In the genomic region with DNA sequence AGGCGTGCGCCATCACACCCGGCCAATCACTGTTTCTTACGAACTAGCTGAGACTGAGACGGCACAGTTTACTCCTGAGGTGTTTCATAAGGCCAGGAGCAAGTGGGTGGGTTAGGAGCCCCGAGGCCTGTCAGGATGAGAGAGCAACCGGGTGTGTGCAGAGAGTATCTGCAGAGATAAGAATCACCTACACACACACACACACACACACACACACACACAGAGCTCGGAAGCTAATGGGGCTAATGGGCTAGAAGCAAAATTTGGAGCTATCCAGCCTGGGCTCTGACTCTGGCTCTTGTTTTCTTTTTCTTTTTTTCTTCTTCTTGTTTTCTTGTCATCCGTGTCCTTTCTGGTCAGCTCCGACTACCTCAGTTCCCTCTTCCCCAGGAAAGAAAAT, we compare ENCODE assay signal across 9 mouse cellular contexts. TPM values are rescaled to one million over a fixed set of nuclear protein-coding genes. Genes with fewer than 3 reads are reported as not detected.
DNase-seq lines count a peak whose midpoint lies in the region; ATAC-seq and TF ChIP-seq lines count a peak whose summit lies in the region.
"Had no signal": no experiment of that assay in that cellular context is flagged by ENCODE, and none has a peak within 500 bp of the region (broad histone marks: within the 10 kb centered on the region; RNA-seq: fewer than 3 reads in every experiment).

No protein-coding gene starts in this region.

- H3K27ac ChIP-seq in kidney, postnatal 0 days: no peak overlapping the region
- no peak overlapping the region for H3K27ac ChIP-seq in kidney, adult 2 months (ENCODE audit: insufficient read depth, low read depth, low read length)
- H3K27ac ChIP-seq in embryonic facial prominence, embryonic 10.5 days (replicated peaks): no peak overlapping the region
- H3K27ac ChIP-seq in intestine, embryonic 14.5 days (ENCODE audit: low read depth): no peak overlapping the region
- no peak overlapping the region for H3K27ac ChIP-seq in midbrain, postnatal 0 days (ENCODE audit: low read depth, low read length)

- no peaks in the 10 kb centered on the region for H3K36me3 ChIP-seq in kidney, postnatal 0 days (ENCODE audit: insufficient read depth, low read length)
- no peaks in the 10 kb centered on the region for H3K36me3 ChIP-seq in kidney, adult 2 months (ENCODE audit: control insufficient read depth, insufficient read depth, low read length)
- H3K36me3 ChIP-seq in embryonic facial prominence, embryonic 10.5 days (replicated peaks): no peaks in the 10 kb centered on the region
- no peaks in the 10 kb centered on the region for H3K36me3 ChIP-seq in intestine, embryonic 14.5 days (ENCODE audit: control insufficient read depth, insufficient read depth, low read length)
- H3K36me3 ChIP-seq in midbrain, postnatal 0 days (ENCODE audit: insufficient read depth, low read length): no peaks in the 10 kb centered on the region

- H3K27me3 ChIP-seq in kidney, postnatal 0 days (ENCODE audit: insufficient read depth, low read length): no peaks in the 10 kb centered on the region
- no peaks in the 10 kb centered on the region for H3K27me3 ChIP-seq in kidney, adult 2 months (replicated peaks; ENCODE audit: control insufficient read depth, insufficient read depth, low read length)
- H3K27me3 ChIP-seq in embryonic facial prominence, embryonic 10.5 days (replicated peaks; ENCODE audit: low read depth, poor library complexity, severe bottlenecking): no peaks in the 10 kb centered on the region
- no peaks in the 10 kb centered on the region for H3K27me3 ChIP-seq in intestine, embryonic 14.5 days (replicated peaks; ENCODE audit: control insufficient read depth, insufficient read depth, low read length)
- H3K27me3 ChIP-seq in midbrain, postnatal 0 days (ENCODE audit: insufficient read depth, low read length): no peaks in the 10 kb centered on the region

- ATAC-seq in kidney, postnatal 0 days (replicated peaks; ENCODE audit: low FRiP score, low read depth): no peak
- ATAC-seq in intestine, embryonic 14.5 days (replicated peaks; ENCODE audit: low FRiP score, low TSS enrichment, low read depth): no peak
- no peak for ATAC-seq in midbrain, postnatal 0 days (ENCODE audit: low FRiP score)

- H3K4me1 ChIP-seq in kidney, postnatal 0 days (replicated peaks; ENCODE audit: insufficient read depth, low read length): no peaks in the 10 kb centered on the region
- peaks cover 3% of the 10 kb centered on the region; the same call in 1 of the 2 replicates for H3K4me1 ChIP-seq in kidney, adult 2 months (ENCODE audit: control insufficient read depth, insufficient read depth, low read length)
- H3K4me1 ChIP-seq in embryonic facial prominence, embryonic 10.5 days: peaks cover 4% of the 10 kb centered on the region; the same call in 1 of the 2 replicates
- 0 out of 2 replicates have a peak, but pooled peaks cover 1% of the 10 kb centered on the region for H3K4me1 ChIP-seq in intestine, embryonic 14.5 days (replicated peaks; ENCODE audit: control insufficient read depth, insufficient read depth, low read length)
- no peaks in the 10 kb centered on the region for H3K4me1 ChIP-seq in midbrain, postnatal 0 days (ENCODE audit: insufficient read depth, low read length)

- TF ChIP-seq POLR2A in kidney, adult 2 months (IDR thresholded peaks at IDR 0.05; ENCODE audit: low read depth, low read length): no peak

- DNase-seq in kidney, postnatal 0 days (ENCODE audit: low spot score): no peak
- DNase-seq in kidney, adult 2 months: no peak
- DNase-seq in embryonic facial prominence, embryonic 10.5 days (ENCODE audit: low spot score): no peak
- no peak for DNase-seq in intestine, embryonic 14.5 days (ENCODE audit: low spot score)
- no peak for DNase-seq in midbrain, postnatal 0 days (ENCODE audit: low spot score)
- no peak for DNase-seq in adrenal gland, postnatal 10 days
- DNase-seq in layer of hippocampus, postnatal 10 days (ENCODE audit: low spot score in 2 of 2): no peak
- DNase-seq in gastrocnemius, adult 8-10 months (ENCODE audit: low spot score in 2 of 2): no peak
- DNase-seq: kidney, adult 8-10 months had no signal

- H3K4me3 ChIP-seq in kidney, postnatal 0 days (replicated peaks; ENCODE audit: low read depth, low read length): no peak overlapping the region
- no peak overlapping the region for H3K4me3 ChIP-seq in kidney, adult 2 months (ENCODE audit: insufficient read depth, low read depth, low read length)
- peak overlapping the region; percentile 46 for H3K4me3 ChIP-seq in embryonic facial prominence, embryonic 10.5 days
- peak overlapping the region; percentile 25; the same call in 1 of the 2 replicates for H3K4me3 ChIP-seq in intestine, embryonic 14.5 days (ENCODE audit: low read depth, low read length)
- peak overlapping the region; percentile 22; the same call in 1 of the 2 replicates for H3K4me3 ChIP-seq in midbrain, postnatal 0 days (ENCODE audit: low read depth, low read length)

- H3K9ac ChIP-seq in kidney, postnatal 0 days (ENCODE audit: low read depth, low read length): no peak overlapping the region
- 0 out of 2 replicates have a peak overlapping the region, but pooled peaks have one; percentile 12 for H3K9ac ChIP-seq in intestine, embryonic 14.5 days (ENCODE audit: low read length)
- peak overlapping the region; percentile 42; the same call in 1 of the 2 replicates for H3K9ac ChIP-seq in midbrain, postnatal 0 days (replicated peaks; ENCODE audit: low read length, poor library complexity, severe bottlenecking)

- H3K4me2 ChIP-seq in kidney, postnatal 0 days (ENCODE audit: low read length): peak overlapping the region; percentile 43; the same call in 1 of the 2 replicates
- H3K4me2 ChIP-seq in intestine, embryonic 14.5 days (ENCODE audit: low read length): peak overlapping the region; percentile 44
- peak overlapping the region; percentile 34 for H3K4me2 ChIP-seq in midbrain, postnatal 0 days (ENCODE audit: low read depth, low read length, poor library complexity, severe bottlenecking)

- 76% methylated on average over 10 of the region's 10 CpGs for WGBS in kidney, postnatal 0 days
- 74% methylated on average over 9 of the region's 10 CpGs for WGBS in kidney, adult 2 months
- WGBS in embryonic facial prominence, embryonic 10.5 days: 86% methylated on average over 10 of the region's 10 CpGs
- WGBS in intestine, embryonic 14.5 days: 77% methylated on average over 10 of the region's 10 CpGs
- WGBS in midbrain, postnatal 0 days: 81% methylated on average over 10 of the region's 10 CpGs

- H3K9me3 ChIP-seq in kidney, postnatal 0 days (replicated peaks; ENCODE audit: low read length): no peaks in the 10 kb centered on the region
- H3K9me3 ChIP-seq in embryonic facial prominence, embryonic 10.5 days: no peaks in the 10 kb centered on the region
- H3K9me3 ChIP-seq in intestine, embryonic 14.5 days (ENCODE audit: control insufficient read depth, low read length): no peaks in the 10 kb centered on the region
- no peaks in the 10 kb centered on the region for H3K9me3 ChIP-seq in midbrain, postnatal 0 days (ENCODE audit: low read length)

- TF ChIP-seq CTCF in kidney, postnatal 0 days (IDR thresholded peaks at IDR 0.05; ENCODE audit: low read depth): no peak
- no peak for TF ChIP-seq CTCF in kidney, adult 2 months (conservative IDR thresholded peaks at IDR 0.05; ENCODE audit: insufficient read depth, insufficient read length, low read depth, low read length)
- TF ChIP-seq CTCF in midbrain, postnatal 0 days (IDR thresholded peaks at IDR 0.05): no peak

RNA-seq across cellular contexts. Expression of a gene that starts 5.2 kb away (rescaled TPM):
- polyA plus RNA-seq in kidney, postnatal 0 days (2015; fragmentation: Nextera tagmentation; extraction: Ambion mirVana): 0.16 and 0.28 TPM in 2 replicates
- 1.4 and 3.4 TPM in 2 replicates for polyA plus RNA-seq in kidney, adult 2 months (2012; rRNA removed)
- 0.14 and 0.18 TPM in 2 replicates for polyA plus RNA-seq in embryonic facial prominence, embryonic 10.5 days (2016; fragmentation: Nextera tagmentation; extraction: Ambion mirVana)
- polyA plus RNA-seq in intestine, embryonic 14.5 days (2014; fragmentation: Nextera tagmentation; extraction: Ambion mirVana): 0.35 and 0.51 TPM in 2 replicates
- total RNA-seq in midbrain, postnatal 0 days (2014; rRNA removed): 0.52 and 0.60 TPM in 2 replicates
- polyA plus RNA-seq in midbrain, postnatal 0 days (2015; fragmentation: Nextera tagmentation; extraction: Ambion mirVana): 0.15 and 0.30 TPM in 2 replicates
- total RNA-seq in adrenal gland, postnatal 10 days (2021): 1 to 10 TPM; 3.8 to 4.5 TPM
- 1 to 10 TPM; 1.2 to 1.7 TPM for total RNA-seq in layer of hippocampus, postnatal 10 days (2021)
- under 1 TPM; 0.15 to 0.54 (median 0.45) TPM for total RNA-seq in gastrocnemius, adult 8-10 months (2022)

RNA-seq across cellular contexts. Expression of a gene that starts 21.0 kb away (rescaled TPM):
- 32.5 and 34.1 TPM in 2 replicates for polyA plus RNA-seq in kidney, postnatal 0 days (2015; fragmentation: Nextera tagmentation; extraction: Ambion mirVana)
- polyA plus RNA-seq in kidney, adult 2 months (2012; rRNA removed): 7.6 and 8.4 TPM in 2 replicates
- polyA plus RNA-seq in embryonic facial prominence, embryonic 10.5 days (2016; fragmentation: Nextera tagmentation; extraction: Ambion mirVana): 97.6 and 102 TPM in 2 replicates
- polyA plus RNA-seq in intestine, embryonic 14.5 days (2014; fragmentation: Nextera tagmentation; extraction: Ambion mirVana): 59.7 and 61.8 TPM in 2 replicates
- total RNA-seq in midbrain, postnatal 0 days (2014; rRNA removed): 32.0 and 45.0 TPM in 2 replicates
- 34.8 and 35.4 TPM in 2 replicates for polyA plus RNA-seq in midbrain, postnatal 0 days (2015; fragmentation: Nextera tagmentation; extraction: Ambion mirVana)
- total RNA-seq in adrenal gland, postnatal 10 days (2021): 10 to 100 TPM; 14.6 to 18.7 TPM
- total RNA-seq in layer of hippocampus, postnatal 10 days (2021): 10 to 100 TPM; 30.4 to 30.7 TPM
- total RNA-seq in gastrocnemius, adult 8-10 months (2022): 1 to 10 TPM; 3.5 to 5.0 (median 4.3) TPM

RNA-seq across cellular contexts. Expression of a gene that starts 37.1 kb away (rescaled TPM):
- 17.9 and 19.5 TPM in 2 replicates for polyA plus RNA-seq in kidney, postnatal 0 days (2015; fragmentation: Nextera tagmentation; extraction: Ambion mirVana)
- polyA plus RNA-seq in kidney, adult 2 months (2012; rRNA removed): 58.4 and 84.2 TPM in 2 replicates
- 19.7 and 19.8 TPM in 2 replicates for polyA plus RNA-seq in embryonic facial prominence, embryonic 10.5 days (2016; fragmentation: Nextera tagmentation; extraction: Ambion mirVana)
- 23.3 and 27.0 TPM in 2 replicates for polyA plus RNA-seq in intestine, embryonic 14.5 days (2014; fragmentation: Nextera tagmentation; extraction: Ambion mirVana)
- total RNA-seq in midbrain, postnatal 0 days (2014; rRNA removed): 324 and 337 TPM in 2 replicates
- polyA plus RNA-seq in midbrain, postnatal 0 days (2015; fragmentation: Nextera tagmentation; extraction: Ambion mirVana): 59.9 and 60.4 TPM in 2 replicates
- 10 to 100 TPM; 40.7 to 54.9 TPM for total RNA-seq in adrenal gland, postnatal 10 days (2021)
- 100 to 1,000 TPM; 219 to 231 TPM for total RNA-seq in layer of hippocampus, postnatal 10 days (2021)
- 10 to 100 TPM in 2 of 4 experiments, 1 to 10 TPM in 2; 8.7 to 10.4 (median 9.6) TPM for total RNA-seq in gastrocnemius, adult 8-10 months (2022)

RNA-seq across cellular contexts. Expression of a gene that starts 50.1 kb away (rescaled TPM):
- polyA plus RNA-seq in kidney, postnatal 0 days (2015; fragmentation: Nextera tagmentation; extraction: Ambion mirVana): 766 and 794 TPM in 2 replicates
- 41.6 and 50.8 TPM in 2 replicates for polyA plus RNA-seq in kidney, adult 2 months (2012; rRNA removed)
- 424 and 444 TPM in 2 replicates for polyA plus RNA-seq in embryonic facial prominence, embryonic 10.5 days (2016; fragmentation: Nextera tagmentation; extraction: Ambion mirVana)
- 537 and 553 TPM in 2 replicates for polyA plus RNA-seq in intestine, embryonic 14.5 days (2014; fragmentation: Nextera tagmentation; extraction: Ambion mirVana)
- total RNA-seq in midbrain, postnatal 0 days (2014; rRNA removed): 371 and 394 TPM in 2 replicates
- polyA plus RNA-seq in midbrain, postnatal 0 days (2015; fragmentation: Nextera tagmentation; extraction: Ambion mirVana): 429 and 432 TPM in 2 replicates
- 100 to 1,000 TPM; 312 to 347 TPM for total RNA-seq in adrenal gland, postnatal 10 days (2021)
- 100 to 1,000 TPM; 248 to 315 TPM for total RNA-seq in layer of hippocampus, postnatal 10 days (2021)
- total RNA-seq in gastrocnemius, adult 8-10 months (2022): 100 to 1,000 TPM in 1 of 4 experiments, 10 to 100 TPM in 3; 45.7 to 121 (median 61.8) TPM

Comparison
In these comparisons a context has a peak if more than half of its experiments do, and no peak if none do; other contexts are left out.
1. H3K4me3 ChIP-seq: peak in embryonic facial prominence, embryonic 10.5 days (single experiment), intestine, embryonic 14.5 days (single experiment) and midbrain, postnatal 0 days (single experiment); none in kidney, postnatal 0 days (single experiment) and kidney, adult 2 months (single experiment).
2. Peak in every context shown above with its lines, with median percentiles within 50 percentile points of each other: H3K4me2 ChIP-seq.